Mouse (Mus musculus) hindbrain, embryonic 12.5 days (tissue): ENCODE data around the gene Ska2. TPM values are rescaled to one million over a fixed set of nuclear protein-coding genes. Genes with fewer than 3 reads are reported as not detected.

Experiments used
- ATAC-seq: fragments of 200-750 bp; cut with Nextera tagmentation; 2 replicates; pipeline ENCODE4 v1.8.0; 2017; ENCODE audit warnings: moderate TSS enrichment; ENCODE audit not compliant: low FRiP score
- H3K27ac ChIP-seq: fragments of 300-500 bp; sonication (generic); 2 replicates; pipeline ENCODE4 v1.5.1; 2016; ENCODE audit warnings: mild to moderate bottlenecking
- H3K27me3 ChIP-seq: fragments of 300-500 bp; sonication (generic); 2 replicates; pipeline ENCODE4 v1.6.1; 2016; ENCODE audit warnings: mild to moderate bottlenecking
- H3K36me3 ChIP-seq: fragments of 300-500 bp; sonication (generic); 2 replicates; pipeline ENCODE4 v1.6.1; 2016; ENCODE audit warnings: mild to moderate bottlenecking
- H3K4me1 ChIP-seq: fragments of 300-500 bp; sonication (generic); 2 replicates; pipeline ENCODE4 v1.6.1; 2016
- H3K4me2 ChIP-seq: fragments of 300-500 bp; sonication (generic); replicated peaks from 2 replicates; pipeline ENCODE4 v1.6.1; 2016; ENCODE audit warnings: mild to moderate bottlenecking
- H3K4me3 ChIP-seq: fragments of 300-500 bp; sonication (generic); 2 replicates; pipeline ENCODE4 v1.5.1; 2016; ENCODE audit warnings: mild to moderate bottlenecking
- H3K9ac ChIP-seq: fragments of 300-500 bp; sonication (generic); 2 replicates; pipeline ENCODE4 v1.6.1; 2016; ENCODE audit warnings: mild to moderate bottlenecking, moderate library complexity
- H3K9me3 ChIP-seq: fragments of 300-500 bp; sonication (generic); replicated peaks from 2 replicates; pipeline ENCODE4 v1.6.1; 2016; ENCODE audit warnings: mild to moderate bottlenecking
- WGBS: fragments of 180-500 bp; shearing (Covaris S2); methylation state at CpG from one replicate; pipeline ENCODE4 v1.1.7; 2016; 5-methylcytosine and 5-hydroxymethylcytosine counted together
- polyA plus RNA-seq: library from polyadenylated mRNA; unstranded; fragments of >200 nt; fragmentation: Nextera tagmentation; extraction: Ambion mirVana; gene quantifications from 2 replicates; pipeline ENCODE4 v1.2.1, GENCODE M21; 2016

Ska2 gene
- polyA plus RNA-seq, 1 experiment from 2014 or later, result 80.6 TPM

DNA sequence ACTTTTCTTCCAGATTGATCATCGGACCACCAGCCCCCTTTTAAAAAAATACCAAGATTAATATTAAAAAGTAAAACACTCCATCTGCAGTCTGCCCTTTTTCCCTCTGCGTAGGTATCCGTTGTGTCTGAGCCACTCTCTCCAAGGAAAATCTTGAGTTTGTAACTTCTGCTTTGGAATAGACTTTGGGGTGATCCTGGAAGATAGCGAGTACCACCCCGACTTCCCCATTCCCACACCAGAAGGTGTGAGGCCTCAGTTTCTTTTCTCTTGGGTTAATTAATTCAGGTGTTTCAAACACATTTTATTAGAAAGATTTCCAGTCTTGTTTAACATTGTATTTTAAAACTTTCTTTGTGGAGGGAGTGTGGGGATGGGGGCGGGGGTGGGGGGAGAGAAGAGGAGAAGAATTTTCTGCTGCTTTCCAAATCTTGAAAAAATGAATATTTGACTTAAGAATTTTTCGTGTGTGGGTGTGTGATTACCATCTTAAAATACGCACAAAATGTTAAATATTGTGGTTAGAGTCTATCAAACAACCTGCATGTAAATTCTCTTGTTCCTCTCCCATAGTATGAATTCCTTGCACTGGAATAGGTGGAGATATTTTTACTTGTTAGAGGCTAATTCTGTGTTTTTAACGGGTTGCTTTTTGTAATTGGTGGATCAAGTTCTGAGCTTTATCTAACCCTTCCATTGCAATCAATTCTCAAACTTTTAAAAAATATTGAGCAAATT, 1.3 kb downstream of the Ska2 start:
- Histone ChIP-seq H3K9ac (peak overlapping the region; percentile 94), H3K27ac (peak overlapping the region; percentile 96), H3K4me3 (peak overlapping the region; percentile 75), H3K4me1 (peaks cover 28% of the 10 kb centered on the region), H3K36me3 (peaks cover 28% of the 10 kb centered on the region), H3K4me2 (peak overlapping the region; percentile 57), H3K9me3 (no peaks in the 10 kb centered on the region), H3K27me3 (no peaks in the 10 kb centered on the region)
- WGBS, result 10% methylated on average over 9 of the region's 9 CpGs
- ATAC-seq, result no peak

DNA sequence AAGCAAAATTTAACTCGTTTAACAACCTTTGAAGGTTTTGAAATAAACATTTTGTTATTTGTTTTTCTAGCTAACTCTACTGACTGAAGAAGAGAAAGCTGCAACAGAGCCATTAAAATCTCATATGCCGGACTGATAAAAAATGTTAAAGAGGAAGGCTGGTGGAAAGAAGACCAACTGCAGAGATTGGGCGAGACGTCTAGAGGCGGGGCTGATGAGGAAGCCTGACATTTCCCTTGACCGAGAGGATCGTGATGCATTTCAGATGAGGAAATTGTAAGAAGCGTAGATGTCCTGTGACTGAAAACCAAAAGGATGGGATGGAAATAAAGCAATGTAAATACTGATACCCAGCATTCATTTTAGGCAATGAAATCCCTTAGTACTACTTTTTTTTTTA, 12.8 kb downstream of the Ska2 start:
- H3K9ac ChIP-seq, result no peak overlapping the region
- 84% methylated on average over 8 of the region's 8 CpGs for WGBS
- peaks cover 6% of the 10 kb centered on the region; the same call in 1 of the 2 replicates for H3K4me1 ChIP-seq
- no peak overlapping the region for H3K27ac ChIP-seq
- H3K9me3 ChIP-seq, result no peaks in the 10 kb centered on the region
- peaks cover 60% of the 10 kb centered on the region for H3K36me3 ChIP-seq
- no peak for ATAC-seq
- H3K4me2 ChIP-seq, result no peak overlapping the region
- no peak overlapping the region for H3K4me3 ChIP-seq
- no peaks in the 10 kb centered on the region for H3K27me3 ChIP-seq

DNA sequence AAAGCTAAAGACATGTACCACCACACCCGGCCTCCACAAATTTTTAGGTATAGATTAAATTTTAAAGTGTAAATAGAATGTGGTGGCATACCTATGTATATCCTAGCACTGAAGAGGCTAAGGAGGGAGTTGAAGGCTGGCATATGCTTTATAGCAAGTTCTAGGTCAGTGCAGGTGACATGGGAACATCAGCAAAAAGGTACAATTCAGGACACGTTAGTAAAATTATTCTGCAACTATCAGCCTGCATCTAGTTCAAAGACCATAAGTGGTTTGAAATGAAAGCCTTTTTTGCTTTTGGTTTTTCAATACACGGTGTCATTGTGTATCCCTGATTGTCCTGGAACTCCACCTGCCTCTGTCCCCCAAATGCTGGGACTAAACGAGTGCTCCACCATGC, 16.5 kb downstream of the Ska2 start:
- H3K36me3 ChIP-seq, result peaks cover 35% of the 10 kb centered on the region
- WGBS, result 63% methylated on average over 4 of the region's 4 CpGs
- peak overlapping the region; percentile 96 for H3K27ac ChIP-seq
- H3K4me1 ChIP-seq, result peaks cover 15% of the 10 kb centered on the region
- no peaks in the 10 kb centered on the region for H3K27me3 ChIP-seq
- no peak overlapping the region for H3K9ac ChIP-seq
- no peak for ATAC-seq
- no peaks in the 10 kb centered on the region for H3K9me3 ChIP-seq
- peak overlapping the region; percentile 58 for H3K4me2 ChIP-seq
- 0 out of 2 replicates have a peak overlapping the region, but pooled peaks have one; percentile 84 for H3K4me3 ChIP-seq

DNA sequence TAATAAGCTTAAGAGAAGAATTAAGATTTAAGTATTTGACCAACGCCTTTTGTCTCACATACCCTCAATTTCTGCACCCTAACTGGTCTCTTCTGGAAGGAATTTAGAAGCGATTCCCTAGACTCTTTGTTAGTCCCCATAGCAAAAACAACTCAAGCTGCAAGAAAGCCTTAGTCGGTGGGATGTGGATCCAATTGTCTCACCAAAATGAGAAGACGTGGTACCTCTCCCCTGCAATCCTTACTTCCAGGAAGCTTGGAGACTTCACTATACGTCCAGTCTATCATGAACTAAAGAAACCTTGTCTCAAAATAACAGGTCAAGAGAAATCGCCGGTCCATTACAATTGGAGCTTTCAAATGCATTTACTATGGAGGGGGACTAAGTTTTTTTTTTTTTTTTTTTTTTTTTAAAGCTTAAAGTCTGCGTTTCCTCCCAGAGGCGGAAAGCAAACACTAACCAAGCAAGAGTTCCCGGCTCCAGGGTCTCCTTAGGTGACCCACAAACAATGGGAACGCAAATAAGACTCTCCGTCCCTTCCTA, 17.3 kb downstream of the Ska2 start:
- H3K4me3 ChIP-seq, result peak overlapping the region; percentile 84
- ATAC-seq, result no peak

DNA sequence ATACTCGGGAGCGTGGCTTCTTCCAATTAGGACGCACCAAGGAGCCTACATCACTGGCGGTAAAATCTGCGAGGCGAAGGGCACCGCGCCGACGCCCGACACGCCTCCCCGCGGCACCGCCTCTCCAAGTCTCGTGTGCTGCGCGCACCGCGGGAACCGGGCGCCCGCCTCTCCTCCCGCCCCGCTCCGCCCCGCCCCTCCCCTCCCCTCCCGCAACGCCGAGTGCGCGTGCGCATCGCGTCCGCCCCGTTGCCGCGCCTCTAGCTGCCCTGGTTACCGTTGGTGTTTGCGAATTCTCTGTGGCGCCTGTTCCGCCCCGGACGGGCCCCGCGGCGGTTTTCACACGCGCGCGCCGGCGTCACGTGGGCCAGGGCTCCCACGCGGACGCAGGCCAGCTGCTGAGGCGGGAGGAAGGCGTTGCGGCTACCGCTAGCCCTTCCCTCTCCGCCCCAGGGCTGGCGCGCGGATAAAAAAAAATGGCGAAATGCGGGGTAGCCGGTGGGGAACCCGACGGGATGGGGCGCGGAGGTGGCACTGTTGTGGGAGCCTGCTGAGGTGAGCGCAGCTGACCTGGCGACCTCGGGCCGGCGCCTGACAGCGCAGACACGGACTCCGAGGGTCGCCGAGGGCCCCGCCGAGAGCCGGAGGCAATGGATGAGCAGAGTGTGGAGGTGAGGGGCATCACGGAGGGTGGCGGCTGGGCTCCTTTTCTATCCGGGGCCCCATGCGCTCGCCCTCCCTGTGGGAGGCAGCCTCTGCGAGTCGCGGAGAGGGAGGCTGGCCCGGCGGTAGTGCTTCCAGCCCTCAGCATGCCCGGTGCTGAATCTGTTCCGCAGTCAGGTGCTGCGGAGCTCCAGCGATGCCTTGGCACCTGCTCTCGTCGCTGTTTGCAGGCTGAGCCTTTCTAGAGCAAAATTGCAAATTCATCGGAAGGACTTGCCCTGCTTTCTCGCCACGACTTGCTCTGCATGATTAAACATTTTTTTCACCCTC, 18.1 kb downstream of the Ska2 start, which contains the start of gene Trim37:
Gene Trim37 (plus strand): TSS at position 254 of the 993 bp plus-strand sequence.
- Histone ChIP-seq H3K36me3 (peaks cover 24% of the 10 kb centered on the region), H3K9me3 (no peaks in the 10 kb centered on the region), H3K27me3 (no peaks in the 10 kb centered on the region), H3K9ac (peak within 1 kb of the TSS; percentile 88), H3K4me1 (peaks cover 15% of the 10 kb centered on the region), H3K4me3 (peak within 1 kb of the TSS; percentile 84), H3K27ac (peak within 1 kb of the TSS; percentile 96), H3K4me2 (peak within 1 kb of the TSS; percentile 58)
- ATAC-seq, result peak; percentile 94
- under 1% methylated on average over 102 of the region's 105 CpGs for WGBS

More for the DNA sequence above, 17.3 kb downstream of the Ska2 start:
- Histone ChIP-seq H3K4me1 (peaks cover 15% of the 10 kb centered on the region), H3K36me3 (peaks cover 27% of the 10 kb centered on the region), H3K9me3 (no peaks in the 10 kb centered on the region), H3K9ac (peak overlapping the region; percentile 88), H3K27ac (peak overlapping the region; percentile 96), H3K4me2 (peak overlapping the region; percentile 58), H3K27me3 (no peaks in the 10 kb centered on the region)
- WGBS, result 2% methylated on average over 12 of the region's 12 CpGs

DNA sequence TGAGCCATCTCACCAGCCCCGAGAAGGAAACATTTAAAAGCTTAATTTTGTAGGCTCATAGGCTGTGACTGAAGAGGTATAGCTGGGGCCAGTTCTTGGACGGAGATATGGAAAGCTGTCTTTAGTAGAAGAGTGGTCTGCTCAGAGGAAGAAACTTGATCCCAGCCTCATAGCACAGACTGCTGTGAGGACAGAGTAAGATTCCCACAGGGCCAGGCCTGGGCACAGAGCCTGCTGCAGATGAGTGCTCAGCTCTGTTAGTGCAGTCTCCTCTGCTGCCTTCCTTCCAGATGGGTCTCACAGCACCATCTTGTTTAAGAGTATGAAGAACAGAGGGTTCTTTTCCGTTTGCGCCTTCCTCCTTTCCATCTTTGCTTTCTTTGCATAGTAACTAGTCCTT, 27.2 kb downstream of the Ska2 start:
- 86% methylated on average over 4 of the region's 4 CpGs for WGBS
- Histone ChIP-seq H3K4me3 (no peak overlapping the region), H3K27me3 (no peaks in the 10 kb centered on the region), H3K27ac (no peak overlapping the region), H3K36me3 (peaks cover 21% of the 10 kb centered on the region; the same call in 1 of the 2 replicates), H3K4me1 (no peaks in the 10 kb centered on the region), H3K9me3 (no peaks in the 10 kb centered on the region), H3K9ac (no peak overlapping the region), H3K4me2 (no peak overlapping the region)
- ATAC-seq, result no peak

DNA sequence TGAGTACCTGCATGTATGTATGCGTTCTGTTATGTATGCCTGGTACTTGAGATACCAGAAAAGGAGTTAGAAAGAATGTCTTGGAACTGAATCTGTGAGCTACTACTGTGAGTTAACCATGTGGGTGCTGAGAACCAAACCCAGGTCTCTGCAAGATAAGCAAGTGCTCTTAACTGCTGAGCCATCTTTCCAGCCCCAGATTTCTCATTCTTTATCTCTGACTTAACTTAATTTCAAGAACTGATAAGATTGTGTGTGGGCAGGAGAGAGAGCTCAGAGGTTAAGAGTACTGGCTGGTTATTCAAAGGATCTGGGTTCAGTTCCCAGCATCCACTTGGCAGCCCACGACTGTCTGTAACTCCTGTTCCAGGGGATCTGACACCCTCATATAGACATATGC, 49.0 kb downstream of the Ska2 start:
- H3K4me2 ChIP-seq, result no peak overlapping the region
- no peaks in the 10 kb centered on the region for H3K4me1 ChIP-seq
- H3K9ac ChIP-seq, result no peak overlapping the region
- H3K27me3 ChIP-seq, result no peaks in the 10 kb centered on the region
- 94% methylated on average over 2 of the region's 2 CpGs for WGBS
- no peak overlapping the region for H3K27ac ChIP-seq
- H3K36me3 ChIP-seq, result peaks cover 28% of the 10 kb centered on the region
- H3K9me3 ChIP-seq, result no peaks in the 10 kb centered on the region
- no peak overlapping the region for H3K4me3 ChIP-seq
- ATAC-seq, result no peak

DNA sequence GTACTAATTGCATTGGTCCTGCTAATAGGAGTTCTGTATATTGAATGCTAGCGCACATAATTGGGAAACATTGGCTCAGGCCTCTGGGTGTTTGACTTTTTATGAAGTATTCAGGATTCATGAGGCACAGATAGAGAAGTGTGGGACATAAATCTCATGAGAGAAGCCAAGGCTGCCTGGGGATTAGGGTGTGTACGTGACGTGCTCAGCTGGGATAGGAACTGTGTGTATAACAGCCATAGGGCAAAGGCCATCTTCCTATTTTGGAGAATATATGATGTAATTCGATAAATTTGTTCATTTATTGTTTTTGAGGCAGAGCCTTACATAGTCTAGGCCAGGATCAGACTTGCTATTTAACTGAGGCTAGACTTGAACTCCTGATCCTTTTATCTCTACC, 53.7 kb downstream of the Ska2 start:
- 96% methylated on average over 4 of the region's 4 CpGs for WGBS
- no peak overlapping the region for H3K27ac ChIP-seq

DNA sequence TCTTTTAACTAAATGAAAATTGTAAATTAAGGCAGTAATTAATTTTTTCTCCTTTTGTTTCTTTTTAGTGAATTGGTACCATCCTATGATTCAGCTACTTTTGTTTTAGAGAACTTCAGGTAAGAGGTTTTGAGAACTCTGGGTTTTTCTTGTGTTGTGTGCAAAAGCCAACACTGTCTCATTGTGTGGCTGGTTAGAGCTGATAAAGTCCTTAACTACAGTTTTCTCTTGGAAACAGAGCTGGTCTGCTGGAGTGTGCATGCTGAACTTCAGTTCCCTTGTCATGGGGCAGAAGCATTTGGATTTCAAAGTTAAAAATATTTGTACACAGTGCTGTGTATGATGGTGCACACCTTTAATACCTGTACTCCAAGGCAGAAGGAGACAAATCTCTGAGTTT, 54.7 kb downstream of the Ska2 start:
- H3K4me1 ChIP-seq, result no peaks in the 10 kb centered on the region
- H3K9me3 ChIP-seq, result no peaks in the 10 kb centered on the region
- no peak overlapping the region for H3K4me2 ChIP-seq
- no peak for ATAC-seq
- no peak overlapping the region for H3K4me3 ChIP-seq
- H3K36me3 ChIP-seq, result peaks cover 58% of the 10 kb centered on the region
- H3K27me3 ChIP-seq, result no peaks in the 10 kb centered on the region
- H3K27ac ChIP-seq, result no peak overlapping the region
- H3K9ac ChIP-seq, result no peak overlapping the region

More for the DNA sequence above, 53.7 kb downstream of the Ska2 start:
- Histone ChIP-seq H3K4me2 (no peak overlapping the region), H3K27me3 (no peaks in the 10 kb centered on the region), H3K36me3 (peaks cover 47% of the 10 kb centered on the region), H3K9me3 (no peaks in the 10 kb centered on the region), H3K4me1 (no peaks in the 10 kb centered on the region), H3K4me3 (no peak overlapping the region), H3K9ac (no peak overlapping the region)
- no peak for ATAC-seq

DNA sequence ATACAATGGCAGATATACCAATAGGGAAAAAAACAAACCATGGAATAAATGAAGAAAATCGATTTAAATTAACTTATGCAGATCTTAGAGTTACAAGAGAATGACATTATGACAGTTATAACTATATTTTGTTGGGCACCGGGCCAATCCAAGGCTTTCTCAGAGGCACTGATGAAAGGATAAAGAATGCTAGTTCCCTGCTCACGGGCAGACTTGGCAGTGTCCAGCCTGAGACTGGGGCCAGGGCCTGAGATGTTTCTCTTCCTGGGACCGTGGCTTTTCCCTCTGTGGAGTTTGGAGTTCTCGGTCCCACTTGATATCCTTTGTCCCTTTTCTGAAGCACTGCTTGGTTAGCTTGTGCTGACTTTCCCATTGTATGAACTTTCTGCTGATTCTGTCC, 64.6 kb downstream of the Ska2 start:
- 93% methylated on average over 5 of the region's 5 CpGs for WGBS
- no peak for ATAC-seq

More for the DNA sequence above, 64.6 kb downstream of the Ska2 start:
- no peak overlapping the region for H3K4me2 ChIP-seq
- no peak overlapping the region for H3K4me3 ChIP-seq
- peaks cover 34% of the 10 kb centered on the region for H3K36me3 ChIP-seq
- H3K27me3 ChIP-seq, result no peaks in the 10 kb centered on the region
- no peaks in the 10 kb centered on the region for H3K9me3 ChIP-seq
- no peaks in the 10 kb centered on the region for H3K4me1 ChIP-seq
- H3K9ac ChIP-seq, result no peak overlapping the region
- H3K27ac ChIP-seq, result no peak overlapping the region
